In genomic region chr15:81802001-81802890, GRCm38 (mm10) we compare ENCODE assay signal across 7 mouse cellular contexts. TPM values are rescaled to one million over a fixed set of nuclear protein-coding genes. Genes with fewer than 3 reads are reported as not detected.
A peak's percentile ranks its signal among the peaks of the same experiment; 100 is the strongest.
DNase-seq lines count a peak whose midpoint lies in the region; ATAC-seq lines count a peak whose summit lies in the region.

Gene Tef (plus strand): TSS chr15:81802421.

- no peak within 1 kb of the TSS for H3K27ac ChIP-seq in embryonic facial prominence, embryonic 11.5 days (replicated peaks; ENCODE audit: low read depth, low read length)
- peak within 1 kb of the TSS; percentile 42; the same call in 1 of the 2 replicates for H3K27ac ChIP-seq in limb, embryonic 10.5 days
- peak within 1 kb of the TSS; percentile 49 for H3K27ac ChIP-seq in midbrain, embryonic 13.5 days

- H3K27me3 ChIP-seq in embryonic facial prominence, embryonic 11.5 days (ENCODE audit: control insufficient read depth, insufficient read depth, low read length): no peaks in the 10 kb centered on the region
- H3K27me3 ChIP-seq in limb, embryonic 10.5 days (ENCODE audit: low read depth, poor library complexity, severe bottlenecking): 0 out of 2 replicates have a peak, but pooled peaks cover 3% of the 10 kb centered on the region
- H3K27me3 ChIP-seq in midbrain, embryonic 13.5 days: 0 out of 2 replicates have a peak, but pooled peaks cover 3% of the 10 kb centered on the region

- WGBS in embryonic facial prominence, embryonic 11.5 days: 28% methylated on average over 19 of the region's 19 CpGs
- 31% methylated on average over 19 of the region's 19 CpGs for WGBS in limb, embryonic 10.5 days
- WGBS in midbrain, embryonic 13.5 days: 28% methylated on average over 19 of the region's 19 CpGs

- peak; percentile 100 for DNase-seq in adrenal gland, postnatal 14 days
- DNase-seq in embryonic facial prominence, embryonic 11.5 days (ENCODE audit: low spot score): peak; percentile 83
- peak; percentile 100 for DNase-seq in kidney, adult 11 months
- peak; percentile 86 for DNase-seq in limb, embryonic 10.5 days (ENCODE audit: low spot score)
- peak; percentile 85 for DNase-seq in spleen, adult 12 weeks (ENCODE audit: low spot score)

- peak within 1 kb of the TSS; percentile 14; the same call in 1 of the 2 replicates for H3K4me3 ChIP-seq in embryonic facial prominence, embryonic 11.5 days (ENCODE audit: low read depth, low read length)
- H3K4me3 ChIP-seq in limb, embryonic 10.5 days: peak within 1 kb of the TSS; percentile 40
- H3K4me3 ChIP-seq in midbrain, embryonic 13.5 days (replicated peaks): peak within 1 kb of the TSS; percentile 21

- H3K4me2 ChIP-seq in embryonic facial prominence, embryonic 11.5 days (ENCODE audit: low read depth, low read length): peak within 1 kb of the TSS; percentile 47
- peak within 1 kb of the TSS; percentile 52 for H3K4me2 ChIP-seq in midbrain, embryonic 13.5 days (replicated peaks)

- H3K9me3 ChIP-seq in embryonic facial prominence, embryonic 11.5 days (replicated peaks; ENCODE audit: control insufficient read depth, low read length): no peaks in the 10 kb centered on the region
- no peaks in the 10 kb centered on the region for H3K9me3 ChIP-seq in limb, embryonic 10.5 days (replicated peaks)
- H3K9me3 ChIP-seq in midbrain, embryonic 13.5 days: no peaks in the 10 kb centered on the region

- H3K4me1 ChIP-seq in embryonic facial prominence, embryonic 11.5 days (ENCODE audit: control insufficient read depth, insufficient read depth, low read length): peaks cover 8% of the 10 kb centered on the region
- H3K4me1 ChIP-seq in limb, embryonic 10.5 days: peaks cover 24% of the 10 kb centered on the region
- H3K4me1 ChIP-seq in midbrain, embryonic 13.5 days (replicated peaks): peaks cover 30% of the 10 kb centered on the region

- peak; percentile 95 for ATAC-seq in embryonic facial prominence, embryonic 11.5 days (replicated peaks; ENCODE audit: insufficient number of reproducible peaks, low FRiP score, low TSS enrichment, low read depth)
- ATAC-seq in granulocyte monocyte progenitor cell, adult 5-6 weeks (replicated peaks; ENCODE audit: poor library complexity, severe bottlenecking): peak; percentile 94
- ATAC-seq in midbrain, embryonic 13.5 days: peak; percentile 98

- no peaks in the 10 kb centered on the region for H3K36me3 ChIP-seq in embryonic facial prominence, embryonic 11.5 days (replicated peaks; ENCODE audit: control insufficient read depth, insufficient read depth, low read depth, low read length)
- 0 out of 2 replicates have a peak, but pooled peaks cover 2% of the 10 kb centered on the region for H3K36me3 ChIP-seq in limb, embryonic 10.5 days
- H3K36me3 ChIP-seq in midbrain, embryonic 13.5 days: peaks cover 4% of the 10 kb centered on the region; the same call in 1 of the 2 replicates

- no peak within 1 kb of the TSS; the same call in 1 of the 2 replicates for H3K9ac ChIP-seq in embryonic facial prominence, embryonic 11.5 days (replicated peaks; ENCODE audit: low read length)
- peak within 1 kb of the TSS; percentile 54 for H3K9ac ChIP-seq in midbrain, embryonic 13.5 days (replicated peaks)

RNA-seq across cellular contexts. Expression of gene Tef, which starts in this region (rescaled TPM):
- total RNA-seq in adrenal gland, postnatal 14 days (2021): 71.4 and 98.5 TPM in 2 replicates
- 11.4 and 13.1 TPM in 2 replicates for polyA plus RNA-seq in embryonic facial prominence, embryonic 11.5 days (2014; fragmentation: Nextera tagmentation; extraction: Ambion mirVana)
- 6.6 and 9.4 TPM in 2 replicates for total RNA-seq in granulocyte monocyte progenitor cell, adult 5-6 weeks (2014; fragmentation: Nextera tagmentation)
- 6.9 and 10.1 TPM in 2 replicates for total RNA-seq in granulocyte monocyte progenitor cell, adult 5-6 weeks (2017)
- polyA plus RNA-seq in limb, embryonic 10.5 days (2016; fragmentation: Nextera tagmentation; extraction: Ambion mirVana): 13.4 and 16.5 TPM in 2 replicates
- 21.5 and 23.3 TPM in 2 replicates for polyA plus RNA-seq in midbrain, embryonic 13.5 days (2015; fragmentation: Nextera tagmentation; extraction: Ambion mirVana)
